Mouse (Mus musculus) spleen, postnatal 10 days (tissue): ENCODE measurements at regions not wholly inside any gene's neighbourhood (a gene's known extent, or its start where the extent isn't known, plus 50 kb on each side); places are given as distances from the start of the nearest gene placed in this dataset.

Source experiments
- DNase-seq, 2 experiments: peaks; one replicate each; pipeline ENCODE4 v3.0.0; 2021 to 2022; ENCODE audit warnings: low spot score in 2 of 2

GRCm38 (mm10) chr12:27604061-27604679, 261.8 kb upstream of the Sox11 start:
- DNase-seq = no peak

GRCm38 (mm10) chr12:27599149-27599548, 256.8 kb upstream of the Sox11 start:
- peak in 1 of 2 experiments; percentile 24 for DNase-seq

GRCm38 (mm10) chr12:27597878-27598277, 255.5 kb upstream of the Sox11 start:
- no peak for DNase-seq

- DNase-seq = no peak
These were observed 254.9 kb upstream of the Sox11 start for GRCm38 (mm10) chr12:27597322-27597721.

- no peak for DNase-seq
These were observed 253.2 kb upstream of the Sox11 start for GRCm38 (mm10) chr12:27595576-27595975.

- DNase-seq = no peak
These were observed 251.1 kb upstream of the Sox11 start for GRCm38 (mm10) chr12:27593436-27593835.

GRCm38 (mm10) chr12:27576109-27576700, 233.8 kb upstream of the Sox11 start:
- no peak for DNase-seq

GRCm38 (mm10) chr12:27575629-27576028, 233.3 kb upstream of the Sox11 start:
- DNase-seq = no peak

GRCm38 (mm10) chr12:27567250-27567649, 224.9 kb upstream of the Sox11 start:
- DNase-seq = no peak

GRCm38 (mm10) chr12:27565965-27566507, 223.7 kb upstream of the Sox11 start:
- DNase-seq = no peak

- DNase-seq = no peak
These were observed 222.4 kb upstream of the Sox11 start for GRCm38 (mm10) chr12:27564641-27565306.

- no peak for DNase-seq
These were observed 221.5 kb upstream of the Sox11 start for GRCm38 (mm10) chr12:27563900-27564299.

GRCm38 (mm10) chr12:27552809-27553208, 210.4 kb upstream of the Sox11 start:
- DNase-seq = no peak

- no peak for DNase-seq
These were observed 195.8 kb upstream of the Sox11 start for GRCm38 (mm10) chr12:27538210-27538609.

GRCm38 (mm10) chr12:27537507-27537906, 195.1 kb upstream of the Sox11 start:
- DNase-seq = no peak

- no peak for DNase-seq
These were observed 194.6 kb upstream of the Sox11 start for GRCm38 (mm10) chr12:27537017-27537416.

GRCm38 (mm10) chr12:27525604-27526003, 183.2 kb upstream of the Sox11 start:
- no peak for DNase-seq

- DNase-seq = no peak
These were observed 170.9 kb upstream of the Sox11 start for GRCm38 (mm10) chr12:27513253-27513652.

GRCm38 (mm10) chr12:27508226-27508560, 165.8 kb upstream of the Sox11 start:
- DNase-seq = no peak

GRCm38 (mm10) chr12:27507523-27508225, 165.3 kb upstream of the Sox11 start:
- DNase-seq = no peak

- DNase-seq = no peak
These were observed 160.5 kb upstream of the Sox11 start for GRCm38 (mm10) chr12:27502716-27503486.

GRCm38 (mm10) chr12:27500516-27500915, 158.1 kb upstream of the Sox11 start:
- no peak for DNase-seq
